Mouse (Mus musculus) left cerebral cortex, postnatal 36 days (tissue): ENCODE data around the gene Mall. TPM values are rescaled to one million over a fixed set of nuclear protein-coding genes. Genes with fewer than 3 reads are reported as not detected.
A peak's percentile ranks its signal among the peaks of the same experiment; 100 is the strongest.

Experiments
- DNase-seq, 2 experiments: peaks; one replicate each; pipeline ENCODE4 v3.0.0; 2021 to 2022; ENCODE audit warnings: low spot score in 2 of 2, mixed read lengths in 1 of 2
- intact Hi-C: fragments of 180-260 bp; cut with DNase I; formaldehyde crosslinking; loops from one replicate; pipeline ENCODE4 v1.15.1; 2025
- total RNA-seq, 2 experiments: library from RNA; stranded (reverse); gene quantifications; 2 replicates each; pipeline ENCODE4 v1.2.3; 2021

Mall gene
- total RNA-seq, 2 experiments from 2014 or later: 0.66 to 0.67 TPM

GRCm38 (mm10) chr2:127734889-127735288 lies 5.2 kb upstream of the Mall start:
- DNase-seq: no peak
- intact Hi-C loops: no loop called here

DNA sequence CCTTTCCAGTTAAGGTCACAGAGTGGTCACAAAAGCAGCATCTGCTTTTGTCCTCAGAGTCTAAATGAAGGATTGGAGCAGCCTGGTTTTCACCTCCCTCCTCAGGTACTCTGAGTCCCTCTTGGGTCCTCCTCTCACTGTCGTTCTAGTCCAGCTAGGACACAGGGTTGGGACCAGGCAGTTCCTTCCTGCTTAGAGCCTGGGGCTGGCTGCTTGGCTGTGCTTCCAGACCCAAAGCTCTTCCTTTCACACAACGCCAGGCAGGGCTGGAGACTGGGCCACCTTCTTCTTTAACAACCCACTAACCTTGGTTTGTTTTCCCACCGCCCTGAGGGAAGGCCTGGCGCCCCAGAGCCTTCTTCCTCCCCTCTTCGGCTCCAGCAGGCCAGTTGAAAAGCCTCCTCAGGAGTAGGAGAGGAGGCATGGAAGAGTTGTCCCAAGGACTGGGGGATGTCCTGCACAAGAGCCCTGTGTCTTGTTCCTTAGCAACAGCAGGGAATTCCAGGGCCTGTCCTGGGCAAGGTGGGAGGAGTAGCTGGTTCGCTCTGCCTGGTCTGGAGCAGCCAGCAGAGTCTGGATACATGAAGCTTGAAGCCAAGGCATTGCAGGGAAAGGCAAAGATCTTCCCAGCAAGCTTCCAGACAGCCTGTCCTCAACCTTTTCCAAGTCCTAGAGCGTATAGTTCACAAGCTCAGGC lies 717 bp upstream of the Mall start:
- no peak for DNase-seq
- intact Hi-C loops: no loop called here

DNA sequence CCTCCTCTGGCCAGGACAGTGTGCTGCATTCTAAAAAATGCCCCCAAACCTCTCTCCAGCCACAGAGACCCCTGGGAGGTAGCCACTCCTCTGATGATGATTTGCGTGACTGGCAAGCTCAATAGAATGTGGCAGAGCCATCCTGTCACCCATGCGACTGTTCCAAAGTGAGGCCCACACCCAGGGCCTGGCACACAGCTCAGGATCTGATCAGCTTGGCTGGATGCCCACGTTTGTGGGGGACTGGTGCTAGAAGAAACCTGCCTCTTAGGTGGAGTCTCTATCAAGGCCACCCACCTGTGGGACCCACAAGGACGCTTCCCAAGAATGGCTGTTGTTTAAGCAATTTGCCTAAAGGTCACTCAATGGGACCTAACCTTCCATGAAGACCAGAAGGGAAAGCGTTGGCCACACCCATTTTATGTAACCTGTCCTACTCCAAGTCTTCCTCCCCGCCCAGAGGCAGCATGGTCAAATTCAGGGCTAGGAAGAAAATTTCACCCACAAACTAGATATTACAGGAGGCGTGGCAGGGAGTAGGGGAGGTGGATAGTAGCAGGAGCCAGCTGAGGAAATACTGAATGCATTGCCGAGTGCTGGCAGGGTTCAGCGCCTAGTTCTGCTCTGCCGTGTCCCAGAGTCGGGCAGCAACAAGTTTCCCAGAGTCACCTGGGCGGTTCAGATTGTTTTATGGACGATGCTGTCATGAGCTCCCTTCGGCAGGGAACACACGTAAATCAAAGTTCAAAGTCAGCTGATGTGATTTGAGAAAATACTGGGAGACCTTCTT lies 876 bp downstream of the Mall start:
- DNase-seq: no peak
- intact Hi-C loops: no loop called here

DNA sequence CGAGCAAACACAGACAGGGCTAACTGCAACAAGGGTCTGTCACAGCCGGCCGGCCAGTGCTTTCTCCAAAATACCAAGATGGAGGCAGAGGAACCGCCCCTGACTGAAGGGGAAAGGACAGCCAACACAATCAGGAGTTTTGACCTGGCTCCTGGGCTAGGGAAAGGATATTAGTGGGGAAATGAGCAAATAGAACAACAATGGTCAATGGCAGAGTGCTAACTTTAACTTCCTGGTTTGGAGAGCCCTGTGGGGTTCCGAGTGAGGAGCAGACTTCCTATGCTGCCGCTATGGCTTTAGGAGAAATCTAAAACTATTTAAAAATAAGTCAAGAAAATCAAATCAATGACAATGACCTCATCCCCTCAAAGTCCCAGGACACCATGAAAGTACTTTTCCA lies 1.6 kb downstream of the Mall start:
- intact Hi-C loops: no loop called here
- no peak for DNase-seq

- intact Hi-C loops: no loop called here
Measured at GRCm38 (mm10) chr2:127723193-127723592, 6.5 kb downstream of the Mall start.

GRCm38 (mm10) chr2:127722176-127722892 lies 7.4 kb downstream of the Mall start:
- peak; percentile 8 to 49 for DNase-seq
- intact Hi-C loops: no loop called here

More at GRCm38 (mm10) chr2:127723193-127723592, 6.5 kb downstream of the Mall start:
- DNase-seq: no peak

DNA sequence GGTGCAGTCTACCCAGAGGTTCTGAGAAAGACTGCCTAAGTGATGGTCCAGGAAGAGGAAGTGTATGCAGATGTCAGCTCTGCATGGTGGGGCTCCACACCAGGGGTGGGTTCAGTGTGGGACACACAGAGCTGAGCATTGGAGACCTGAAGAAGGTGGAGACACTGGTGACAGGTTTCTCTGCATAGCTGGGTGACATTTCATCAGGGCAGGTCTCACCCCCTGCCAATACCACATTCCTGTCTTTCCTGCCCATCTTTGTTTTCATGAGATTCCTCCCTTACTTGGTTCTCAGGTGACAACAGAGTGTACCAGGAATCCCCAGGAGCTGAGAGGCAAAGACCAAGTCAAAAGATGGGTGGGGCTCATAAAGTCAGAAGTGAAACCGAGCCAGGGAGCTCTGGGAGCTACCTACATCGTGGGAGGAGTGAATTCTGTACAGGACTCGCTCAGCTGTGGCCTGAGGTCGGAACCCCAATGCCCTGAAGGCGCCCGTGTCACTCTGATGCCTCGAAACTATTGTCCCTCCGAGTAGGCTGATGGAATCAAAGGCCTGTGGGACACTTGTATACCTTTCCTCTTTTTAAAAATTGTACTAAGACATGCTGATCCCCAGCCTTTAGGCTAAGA lies 10.8 kb downstream of the Mall start:
- intact Hi-C loops: no loop called here
- DNase-seq: no peak

DNA sequence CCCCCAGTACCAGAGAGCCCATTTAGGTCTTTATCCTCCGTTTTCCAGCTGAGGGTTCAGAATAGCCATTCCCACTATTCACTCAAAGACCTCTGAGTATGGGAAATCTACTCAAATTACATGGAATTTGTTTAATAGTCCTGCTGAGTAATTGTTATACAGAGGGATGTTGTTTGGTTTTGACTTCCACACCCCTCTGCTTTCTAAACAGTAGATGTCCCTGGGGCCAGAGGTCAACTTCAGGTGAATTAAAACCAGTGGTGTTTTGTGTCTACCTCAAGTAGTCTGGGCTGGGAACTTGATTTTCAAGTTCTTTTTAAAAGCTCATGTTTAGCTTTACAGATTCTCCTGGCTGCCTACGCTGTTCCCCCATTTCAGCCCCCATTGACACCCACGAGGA lies 15.0 kb downstream of the Mall start:
- intact Hi-C loops: no loop called here
- DNase-seq: no peak

GRCm38 (mm10) chr2:127708792-127709191 lies 20.9 kb downstream of the Mall start:
- intact Hi-C loops: no loop called here

DNA sequence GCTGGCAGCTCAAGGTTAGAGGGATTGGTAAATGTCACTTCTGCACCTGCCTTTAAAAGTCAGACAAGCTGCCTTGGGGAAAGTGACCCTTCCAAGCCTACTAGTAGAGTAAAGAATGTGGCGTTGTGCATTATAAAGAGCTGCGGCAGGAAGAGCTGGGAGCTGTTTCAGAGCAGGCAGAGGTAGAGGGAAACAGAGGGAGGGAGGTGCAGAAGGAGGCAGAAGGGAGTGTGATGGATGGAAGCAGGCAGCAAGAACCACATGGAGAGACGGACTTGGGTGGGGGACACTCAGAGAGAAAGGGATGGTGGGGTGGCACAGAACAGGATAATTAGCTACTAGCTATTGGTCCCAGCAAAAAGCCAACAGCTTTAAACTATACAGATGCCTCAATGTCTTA lies 21.7 kb downstream of the Mall start:
- intact Hi-C loops: no loop called here
- DNase-seq: no peak

More at GRCm38 (mm10) chr2:127708792-127709191, 20.9 kb downstream of the Mall start:
- DNase-seq: no peak

DNA sequence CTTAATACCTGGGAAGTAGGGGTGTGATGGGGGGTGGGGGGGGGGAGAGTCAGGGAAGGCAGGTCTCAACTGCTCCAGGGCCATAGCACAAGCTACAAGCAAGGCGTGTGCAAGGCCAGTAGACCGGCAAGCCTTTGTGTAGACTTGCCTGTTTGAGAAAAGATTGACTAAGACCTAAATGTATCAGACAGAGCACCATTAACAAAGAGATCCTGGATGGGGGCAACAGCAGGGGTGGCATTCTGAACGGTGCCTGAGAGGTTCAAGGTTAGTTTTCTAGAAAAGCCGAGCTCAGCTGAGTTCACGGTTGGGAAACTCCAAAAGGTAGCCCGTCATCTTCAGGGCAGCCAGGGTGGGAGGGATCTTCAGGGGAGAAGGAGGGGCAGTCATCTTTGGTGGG lies 24.5 kb downstream of the Mall start:
- intact Hi-C loops: no loop called here
- DNase-seq: no peak

- DNase-seq: no peak
- intact Hi-C loops: no loop called here
Measured at GRCm38 (mm10) chr2:127689239-127689638, 40.5 kb downstream of the Mall start.

DNA sequence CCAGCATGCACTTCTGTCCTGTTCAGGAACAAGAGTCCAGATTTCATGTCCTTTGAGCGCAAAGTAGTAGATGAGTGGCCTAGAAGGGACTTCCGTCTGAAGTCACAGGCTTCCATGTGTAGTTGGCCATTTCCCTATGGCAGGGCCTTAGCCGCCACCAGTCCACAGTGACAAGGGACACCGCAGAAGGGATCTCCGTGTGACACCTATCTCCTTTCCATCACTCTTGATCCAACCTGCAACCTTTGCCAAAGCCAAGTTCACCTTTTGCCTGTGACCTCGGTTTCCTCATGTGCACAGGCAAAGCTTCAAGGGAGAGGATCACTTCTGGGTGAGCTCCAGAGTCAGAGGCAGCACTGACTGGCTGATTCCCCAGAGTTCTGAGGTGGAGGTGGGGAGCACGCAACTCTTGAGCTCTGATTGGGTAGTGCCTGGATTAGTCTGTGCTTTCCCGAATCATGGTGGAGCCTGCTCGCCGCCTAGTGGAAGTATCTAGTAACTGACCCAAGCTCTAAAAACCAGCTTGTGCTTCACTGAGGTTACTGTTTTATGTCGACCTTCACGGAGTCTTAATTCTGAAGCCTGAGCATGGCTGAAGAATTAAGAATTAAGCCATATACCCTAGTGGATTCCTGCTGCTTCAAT lies 45.9 kb downstream of the Mall start:
- intact Hi-C loops: loop anchor here (5.0 kb wide), 1 partner anchor 72 kb away; no protein-coding TSS in a partner anchor
- peak; percentile 27 to 47 for DNase-seq

DNA sequence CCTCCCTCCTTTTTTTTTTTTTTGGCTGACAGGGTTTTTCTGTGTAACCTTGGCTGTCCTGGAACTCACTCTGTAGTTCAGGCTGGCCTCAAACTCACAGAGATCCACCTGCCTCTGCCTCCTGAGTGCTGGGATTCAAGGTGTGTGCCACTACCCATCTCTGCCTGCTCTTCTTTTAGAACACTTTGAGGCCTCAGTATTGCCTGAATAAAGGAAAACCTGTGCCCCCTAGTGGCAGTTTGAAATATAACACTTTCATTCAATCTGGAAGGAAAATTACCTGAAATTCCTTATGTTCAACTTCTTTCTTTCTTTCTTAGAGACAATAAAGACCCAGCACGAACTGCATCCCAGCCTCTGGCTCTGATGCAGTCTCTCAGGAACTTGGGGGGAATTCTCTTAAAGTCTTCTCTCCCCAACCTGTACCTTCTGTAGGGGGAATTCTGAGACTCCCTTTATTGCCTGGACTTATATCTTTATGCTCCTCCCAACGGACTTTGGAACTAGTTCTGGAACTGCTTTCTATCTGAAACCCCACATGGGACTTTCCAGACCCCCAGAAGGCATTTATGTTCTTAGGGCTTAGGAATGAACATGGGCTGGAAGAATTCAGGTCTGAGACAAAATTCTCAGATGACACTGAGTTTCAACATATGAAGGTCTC lies 61.8 kb downstream of the Mall start:
- no peak for DNase-seq
- intact Hi-C loops: no loop called here

DNA sequence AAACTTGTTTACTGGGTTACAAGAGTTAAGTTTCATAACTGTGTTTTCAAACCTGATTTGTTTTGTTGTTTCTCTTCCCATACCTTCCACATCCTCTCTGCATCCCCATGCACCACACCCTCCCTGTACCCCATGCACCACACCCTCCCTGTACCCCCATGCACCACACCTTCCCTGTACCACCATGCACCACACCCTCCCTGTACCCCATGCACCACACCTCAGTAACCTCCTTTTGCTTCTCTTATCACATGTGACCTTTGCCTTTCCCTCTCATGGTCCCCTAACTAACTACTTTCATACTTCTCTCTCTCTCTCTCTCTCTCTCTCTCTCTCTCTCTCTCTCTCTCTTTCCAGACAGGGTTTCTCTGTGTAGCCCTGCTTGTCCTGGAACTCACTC lies 62.7 kb downstream of the Mall start:
- intact Hi-C loops: no loop called here
- DNase-seq: no peak

- DNase-seq: no peak
- intact Hi-C loops: no loop called here
Measured at GRCm38 (mm10) chr2:127662708-127663107, 67.0 kb downstream of the Mall start.

DNA sequence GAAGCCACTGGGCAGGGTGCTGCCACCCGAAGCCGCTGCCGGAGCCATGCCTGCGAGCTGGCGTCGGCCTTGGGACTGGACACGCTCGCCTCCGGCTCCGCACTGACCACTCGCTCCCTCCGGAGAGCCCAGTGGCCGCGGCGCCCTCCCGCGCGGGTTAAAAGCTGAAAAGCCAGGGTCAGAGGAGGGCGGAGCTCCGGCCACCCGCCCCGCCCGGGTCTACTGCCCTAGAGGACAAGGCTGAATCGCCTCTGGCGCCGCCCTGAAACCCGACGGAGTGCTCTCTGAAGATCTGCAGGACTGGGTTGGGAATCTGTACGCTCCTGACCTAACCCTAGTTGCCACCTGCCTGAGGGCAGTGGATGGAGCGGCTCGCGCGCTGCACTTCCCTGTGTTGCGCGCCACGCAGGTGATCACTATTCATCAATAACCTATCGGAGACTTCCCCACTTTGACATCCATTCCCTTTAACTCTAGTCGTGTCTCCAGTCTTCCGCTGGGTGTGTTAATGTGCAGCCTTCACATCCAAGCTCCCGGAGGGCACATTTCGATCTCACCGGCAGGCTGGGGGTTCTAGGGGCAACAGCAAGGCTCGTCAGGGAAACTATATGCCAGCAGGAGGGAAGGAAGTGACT lies 73.5 kb downstream of the Mall start, which contains the start of gene Mal:
Gene Mal, minus strand, starts transcription at position 610 of the 635 bp plus-strand sequence.
- DNase-seq: peak; percentile 11 to 14
- intact Hi-C loops: no loop called here

GRCm38 (mm10) chr2:127655419-127655818 lies 74.3 kb downstream of the Mall start:
- intact Hi-C loops: no loop called here
- no peak for DNase-seq
